Mouse (Mus musculus) erythroblast, embryonic 14.5 days (primary cell): Measurements from ENCODE around the gene Calu. TPM values are rescaled to one million over a fixed set of nuclear protein-coding genes. Genes with fewer than 3 reads are reported as not detected.

Source experiments
- H3K27me3 ChIP-seq: 2 replicates; pipeline ENCODE4 v1.6.1; 2012; ENCODE audit warnings: inconsistent platforms; ENCODE audit not compliant: control insufficient read depth
- H3K36me3 ChIP-seq: 2 replicates; pipeline ENCODE4 v1.6.1; 2012; ENCODE audit warnings: mild to moderate bottlenecking, inconsistent platforms; ENCODE audit not compliant: control insufficient read depth
- H3K4me1 ChIP-seq: 2 replicates; pipeline ENCODE4 v1.6.1; 2012; ENCODE audit warnings: inconsistent platforms; ENCODE audit not compliant: control insufficient read depth
- H3K4me3 ChIP-seq: replicated peaks from 2 replicates; pipeline ENCODE3; 2012; ENCODE audit warnings: moderate library complexity, mild to moderate bottlenecking, inconsistent platforms
- H3K9me3 ChIP-seq: 2 replicates; pipeline ENCODE4 v1.6.1; 2012; ENCODE audit warnings: low read length, inconsistent platforms, mixed read lengths; ENCODE audit not compliant: control insufficient read depth
- GATA1 ChIP-seq: IDR thresholded peaks from 2 replicates; pipeline ENCODE4 v1.6.1; 2012; ENCODE audit warnings: low read length, inconsistent platforms, mixed read lengths
- TAL1 ChIP-seq: IDR thresholded peaks from 3 replicates; pipeline ENCODE4 v1.6.1; 2012; ENCODE audit warnings: low read length, inconsistent platforms, mixed read lengths
- polyA plus RNA-seq: library from polyadenylated mRNA; stranded (reverse); fragments of >175 nt; gene quantifications from 2 replicates; pipeline ENCODE4 v1.2.3, GENCODE M21; 2012

Calu gene
- polyA plus RNA-seq, 1 experiment = 0.63 TPM

- peaks cover 4% of the 10 kb centered on the region for H3K4me1 ChIP-seq
- no peaks in the 10 kb centered on the region; the same call in 1 of the 2 replicates for H3K9me3 ChIP-seq
- no peaks in the 10 kb centered on the region for H3K36me3 ChIP-seq
- H3K4me3 ChIP-seq = peak overlapping the region; percentile 36
- H3K27me3 ChIP-seq = peaks cover 88% of the 10 kb centered on the region
- TF ChIP-seq TAL1 (no peak), GATA1 (no peak)
Observed at GRCm38 (mm10) chr6:29396714-29397540, 49.1 kb downstream of the Calu start.

GRCm38 (mm10) chr6:29397575-29397974, 49.7 kb downstream of the Calu start:
- Histone ChIP-seq H3K4me3 (no peak overlapping the region), H3K36me3 (no peaks in the 10 kb centered on the region), H3K4me1 (peaks cover 4% of the 10 kb centered on the region), H3K9me3 (no peaks in the 10 kb centered on the region; the same call in 1 of the 2 replicates), H3K27me3 (peaks cover 88% of the 10 kb centered on the region)
- TF ChIP-seq GATA1 (no peak), TAL1 (no peak)

- TF ChIP-seq GATA1 = no peak
- no peak for TF ChIP-seq TAL1
- Histone ChIP-seq H3K4me3 (no peak overlapping the region), H3K9me3 (no peaks in the 10 kb centered on the region; the same call in 1 of the 2 replicates), H3K27me3 (peaks cover 83% of the 10 kb centered on the region), H3K36me3 (no peaks in the 10 kb centered on the region), H3K4me1 (peaks cover 4% of the 10 kb centered on the region)
Observed at GRCm38 (mm10) chr6:29399851-29400250, 52.0 kb downstream of the Calu start.

- no peaks in the 10 kb centered on the region for H3K36me3 ChIP-seq
- no peak for TF ChIP-seq GATA1
- TF ChIP-seq TAL1 = no peak
- H3K4me3 ChIP-seq = no peak overlapping the region
- H3K4me1 ChIP-seq = no peaks in the 10 kb centered on the region
- H3K27me3 ChIP-seq = peaks cover 54% of the 10 kb centered on the region
- H3K9me3 ChIP-seq = no peaks in the 10 kb centered on the region
Observed at GRCm38 (mm10) chr6:29402693-29403342, 54.9 kb downstream of the Calu start.

GRCm38 (mm10) chr6:29406412-29406811, 58.5 kb downstream of the Calu start:
- Histone ChIP-seq H3K36me3 (no peaks in the 10 kb centered on the region), H3K4me1 (no peaks in the 10 kb centered on the region), H3K27me3 (peaks cover 24% of the 10 kb centered on the region), H3K9me3 (no peaks in the 10 kb centered on the region), H3K4me3 (no peak overlapping the region)
- TF ChIP-seq GATA1 (no peak), TAL1 (no peak)

GRCm38 (mm10) chr6:29415446-29415845, 67.6 kb downstream of the Calu start:
- Histone ChIP-seq H3K27me3 (peaks cover 9% of the 10 kb centered on the region), H3K9me3 (no peaks in the 10 kb centered on the region), H3K4me3 (no peak overlapping the region), H3K36me3 (no peaks in the 10 kb centered on the region), H3K4me1 (no peaks in the 10 kb centered on the region)
- TF ChIP-seq TAL1 = no peak
- TF ChIP-seq GATA1 = no peak

GRCm38 (mm10) chr6:29420596-29420995, 72.7 kb downstream of the Calu start:
- peaks cover 5% of the 10 kb centered on the region; the same call in 1 of the 2 replicates for H3K27me3 ChIP-seq

GRCm38 (mm10) chr6:29425118-29425517, 77.2 kb downstream of the Calu start:
- no peak overlapping the region for H3K4me3 ChIP-seq
- H3K9me3 ChIP-seq = no peaks in the 10 kb centered on the region
- no peaks in the 10 kb centered on the region for H3K36me3 ChIP-seq
- peaks cover 3% of the 10 kb centered on the region; the same call in 1 of the 2 replicates for H3K27me3 ChIP-seq
- no peak for TF ChIP-seq TAL1
- no peaks in the 10 kb centered on the region for H3K4me1 ChIP-seq

More at GRCm38 (mm10) chr6:29420596-29420995, 72.7 kb downstream of the Calu start:
- H3K36me3 ChIP-seq = no peaks in the 10 kb centered on the region
- TF ChIP-seq TAL1 = no peak
- TF ChIP-seq GATA1 = no peak
- no peak overlapping the region for H3K4me3 ChIP-seq
- no peaks in the 10 kb centered on the region for H3K4me1 ChIP-seq
- no peaks in the 10 kb centered on the region for H3K9me3 ChIP-seq

- Histone ChIP-seq H3K9me3 (no peaks in the 10 kb centered on the region), H3K36me3 (no peaks in the 10 kb centered on the region), H3K4me3 (no peak overlapping the region), H3K27me3 (peaks cover 11% of the 10 kb centered on the region), H3K4me1 (no peaks in the 10 kb centered on the region)
- TF ChIP-seq TAL1 (no peak), GATA1 (no peak)
Observed at GRCm38 (mm10) chr6:29426331-29426730, 78.5 kb downstream of the Calu start.

Other genes starting within 250 kb of the Calu start
- 0.50 and 0.55 TPM in 2 replicates for gene Rbm28, start 183.1 kb upstream of the Calu start, polyA plus RNA-seq
- gene Prrt4, start 168.5 kb upstream of the Calu start, polyA plus RNA-seq = 0.02 TPM in 1 of 2 replicates, not detected in the other
- gene Impdh1, start 131.7 kb upstream of the Calu start, polyA plus RNA-seq = 1.7 and 1.8 TPM in 2 replicates
- 0.76 and 0.80 TPM in 2 replicates for gene Hilpda, start 75.6 kb upstream of the Calu start, polyA plus RNA-seq
- not detected in 2 replicates for gene Fam71f2, start 68.5 kb upstream of the Calu start, polyA plus RNA-seq
- gene Fam71f1, start 28.9 kb upstream of the Calu start, polyA plus RNA-seq = not detected in 2 replicates
- gene Opn1sw, start 40.4 kb downstream of the Calu start, polyA plus RNA-seq = not detected in 2 replicates
- gene Ccdc136, start 48.2 kb downstream of the Calu start, polyA plus RNA-seq = not detected in 2 replicates
- not detected in 2 replicates for gene Flnc, start 85.2 kb downstream of the Calu start, polyA plus RNA-seq
- 16.6 and 22.9 TPM in 2 replicates for gene Atp6v1f, start 119.6 kb downstream of the Calu start, polyA plus RNA-seq
- gene Atp6v1fnb, start 123.4 kb downstream of the Calu start, polyA plus RNA-seq = not detected in 2 replicates
- 0.01 and 0.11 TPM in 2 replicates for gene Kcp, start 159.9 kb downstream of the Calu start, polyA plus RNA-seq
- gene Irf5, start 178.6 kb downstream of the Calu start, polyA plus RNA-seq = 0.16 and 0.44 TPM in 2 replicates